Mouse (Mus musculus) testis, adult 2 months (tissue): ENCODE results near the gene Rai14.

Experiments
- CTCF ChIP-seq: fragments of 200-500 bp; IDR thresholded peaks from 2 replicates; pipeline ENCODE4 v1.5.1; 2012; ENCODE audit warnings: low read depth, mild to moderate bottlenecking, inconsistent platforms, low read length, moderate library complexity; ENCODE audit not compliant: control insufficient read depth, insufficient read depth, insufficient replicate concordance
- POLR2A ChIP-seq: fragments of 200-500 bp; IDR thresholded peaks from 2 replicates; pipeline ENCODE4 v1.6.1; 2012; ENCODE audit warnings: low read depth, mild to moderate bottlenecking, inconsistent platforms, low read length, moderate library complexity; ENCODE audit not compliant: control insufficient read depth

GRCm38 (mm10) chr15:10616001-10616400 lies 98.4 kb downstream of the Rai14 start:
- TF ChIP-seq CTCF: no peak
- no peak for TF ChIP-seq POLR2A
